Mouse (Mus musculus) heart, adult 2 months (tissue): Measurements from ENCODE around the gene Golga1.

Experiments used
- CTCF ChIP-seq: fragments of 200-600 bp; IDR thresholded peaks from 2 replicates; pipeline ENCODE4 v1.8.1; 2022; ENCODE audit warnings: antibody characterized with exemption, mild to moderate bottlenecking, moderate library complexity
- EP300 ChIP-seq: fragments of 200-500 bp; IDR thresholded peaks from 2 replicates; pipeline ENCODE4 v1.6.1; 2011; ENCODE audit warnings: low read depth, low read length, control low read depth; ENCODE audit not compliant: insufficient read depth
- POLR2A ChIP-seq: fragments of 200-500 bp; IDR thresholded peaks from 2 replicates; pipeline ENCODE4 v1.6.1; 2011; ENCODE audit warnings: mild to moderate bottlenecking, low read depth, low read length, control low read depth; ENCODE audit not compliant: insufficient read depth

GRCm38 (mm10) chr2:39007865-39008264 is 57.5 kb downstream of the Golga1 start:
- TF ChIP-seq CTCF: peak; percentile 19; the same call in 1 of the 2 replicates
- TF ChIP-seq EP300: peak; percentile 72; the same call in 1 of the 2 replicates
- peak; percentile 96 for TF ChIP-seq POLR2A
